Mouse (Mus musculus) gastrocnemius, adult 2 months (tissue): ENCODE data around the gene Naip1. TPM values are rescaled to one million over a fixed set of nuclear protein-coding genes. Genes with fewer than 3 reads are reported as not detected.
"Not testable (repeated sequence)": the region's sequence is repeated elsewhere in the genome, so short reads cannot be mapped to it uniquely, and the experiment has no call there.

Experiments used
- DNase-seq: peaks from one replicate; pipeline ENCODE4 v3.0.0; 2022
- H3K27ac ChIP-seq: fragments of 200-600 bp; 2 replicates; pipeline ENCODE4 v1.8.1; 2022; ENCODE audit warnings: mild to moderate bottlenecking
- H3K4me3 ChIP-seq: fragments of 200-600 bp; 2 replicates; pipeline ENCODE4 v1.8.1; 2022; ENCODE audit warnings: mild to moderate bottlenecking, moderate library complexity
- CTCF ChIP-seq: fragments of 200-600 bp; IDR thresholded peaks from 2 replicates; pipeline ENCODE4 v1.8.1; 2022; ENCODE audit warnings: antibody characterized with exemption, mild to moderate bottlenecking, moderate library complexity
- intact Hi-C: fragments of 180-260 bp; cut with DNase I; formaldehyde crosslinking; loops from one replicate; pipeline ENCODE4 v1.15.1; 2025
- total RNA-seq, 2 experiments: library from RNA; stranded (reverse); gene quantifications; 2 replicates each; pipeline ENCODE4 v1.2.3; 2021

Gene Naip1
- total RNA-seq, 2 experiments from 2014 or later: not detected

DNA sequence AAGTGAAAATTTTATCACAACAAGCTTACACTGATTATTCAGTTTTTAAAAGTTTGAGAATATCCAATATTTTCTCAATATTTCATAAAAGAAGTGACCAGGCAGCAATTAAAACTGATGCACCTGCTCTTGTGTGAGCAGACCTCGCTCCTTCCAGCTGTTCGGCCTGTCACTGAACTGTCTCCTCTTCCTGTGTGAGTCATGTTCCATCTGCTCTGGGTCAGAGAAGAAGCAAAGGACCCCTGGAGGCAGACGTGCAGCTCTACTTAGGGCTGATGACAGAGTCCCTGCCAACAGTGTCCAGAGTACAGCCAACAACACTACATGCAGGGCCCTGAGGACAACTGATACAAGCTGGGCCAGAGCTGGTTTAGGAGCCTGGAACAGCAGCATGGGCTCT, 12.6 kb downstream of the Naip1 start:
- intact Hi-C loops: no loop called here
- TF ChIP-seq CTCF: no peak

DNA sequence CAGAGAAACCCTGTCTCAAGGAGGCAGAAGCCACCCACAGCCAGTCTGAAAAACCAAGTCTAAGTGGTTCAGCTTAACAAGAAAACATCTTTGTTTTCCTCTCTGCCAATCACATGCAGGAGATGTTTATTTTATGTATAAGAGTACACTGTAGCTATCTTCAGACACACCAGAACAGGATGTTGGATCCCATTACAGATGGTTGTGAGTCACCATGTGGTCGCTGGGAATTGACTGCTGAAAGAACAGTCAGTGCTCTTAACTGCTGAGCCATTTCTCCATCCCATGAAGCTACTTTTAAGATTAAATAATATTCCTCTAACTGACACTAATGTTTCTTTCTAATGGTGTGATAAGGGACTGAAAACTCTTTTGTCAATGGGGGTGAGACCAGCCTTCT, 14.0 kb downstream of the Naip1 start:
- TF ChIP-seq CTCF: no peak
- no peak for DNase-seq
- Histone ChIP-seq H3K27ac (no peak overlapping the region), H3K4me3 (no peak overlapping the region)
- intact Hi-C loops: no loop called here

More for the DNA sequence above, 12.6 kb downstream of the Naip1 start:
- no peak for DNase-seq
- H3K27ac ChIP-seq: no peak overlapping the region
- no peak overlapping the region for H3K4me3 ChIP-seq

DNA sequence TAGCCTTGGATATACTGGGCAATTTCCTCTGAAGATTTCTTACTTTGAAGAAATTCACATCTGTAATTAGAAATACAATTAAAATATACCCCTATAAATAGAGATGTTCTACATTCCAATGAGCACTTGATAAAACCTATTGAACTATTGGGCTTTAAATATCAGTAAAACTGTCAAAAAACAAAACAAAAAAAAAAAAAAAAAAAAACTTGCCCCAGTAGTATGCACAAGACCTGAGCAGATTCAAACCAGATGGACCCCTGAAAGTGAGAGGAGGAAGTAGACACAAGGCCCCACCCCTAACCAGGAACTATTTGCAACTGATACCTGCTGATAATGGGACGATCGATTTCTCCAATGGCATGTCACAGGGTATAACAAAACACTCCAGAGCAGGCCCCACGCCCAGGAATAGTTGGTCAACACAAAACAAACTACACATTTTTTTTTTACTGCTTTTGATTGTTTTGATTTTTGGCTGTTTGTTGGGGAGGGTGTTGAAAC, 15.3 kb downstream of the Naip1 start:
- no peak for TF ChIP-seq CTCF
- no peak overlapping the region for H3K4me3 ChIP-seq
- DNase-seq: no peak
- intact Hi-C loops: no loop called here
- no peak overlapping the region for H3K27ac ChIP-seq

DNA sequence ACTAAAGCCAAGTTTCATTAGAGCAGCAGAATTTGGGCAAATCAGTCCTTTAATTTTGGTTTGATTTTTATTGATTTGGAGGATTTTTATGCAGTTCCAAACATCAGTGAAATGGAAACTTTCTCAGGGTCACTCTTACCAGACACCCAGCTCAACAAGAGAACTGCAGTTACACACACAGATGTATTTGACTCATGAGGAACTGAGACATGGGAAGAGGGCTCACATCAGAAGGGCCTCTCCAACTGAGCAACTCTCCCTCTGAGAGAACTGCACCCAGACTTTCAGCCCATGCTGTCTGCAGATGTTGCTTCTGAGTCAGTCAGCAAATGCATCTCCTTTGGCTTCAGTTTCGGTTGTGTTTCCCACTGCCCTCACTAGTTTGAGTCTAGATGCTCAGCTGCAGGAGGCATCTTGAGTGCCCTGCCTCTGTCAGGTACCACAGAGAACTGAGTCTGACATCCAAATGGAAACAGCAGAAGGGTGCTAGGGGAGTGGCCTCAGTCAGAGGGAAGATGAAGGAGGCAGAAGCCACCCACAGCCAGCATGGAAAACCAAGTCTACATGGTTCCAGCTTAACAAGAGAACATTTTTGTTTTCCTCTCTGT, 16.0 kb downstream of the Naip1 start:
- H3K27ac ChIP-seq, H3K4me3 ChIP-seq, DNase-seq, intact Hi-C loops: not testable (repeated sequence)

DNA sequence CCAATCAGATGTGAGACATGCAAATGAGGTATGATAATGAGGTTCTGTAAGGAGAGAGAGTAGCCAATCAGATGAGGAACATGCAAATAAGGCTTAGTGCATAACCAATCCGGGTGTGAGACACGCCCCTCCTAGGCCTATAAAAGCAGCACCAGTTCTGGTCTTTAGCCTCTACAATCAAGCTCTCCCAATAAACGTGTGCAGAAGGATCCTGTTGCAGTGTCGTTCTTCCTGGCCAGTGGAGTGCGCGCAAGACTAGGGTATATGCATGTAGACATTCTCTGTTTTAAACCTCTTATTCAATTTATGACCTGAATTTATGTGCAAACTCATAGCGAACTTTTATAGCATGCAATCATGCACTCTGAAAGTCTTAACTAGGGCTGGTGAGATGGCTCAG, 32.7 kb downstream of the Naip1 start:
- not testable (repeated sequence) for DNase-seq

DNA sequence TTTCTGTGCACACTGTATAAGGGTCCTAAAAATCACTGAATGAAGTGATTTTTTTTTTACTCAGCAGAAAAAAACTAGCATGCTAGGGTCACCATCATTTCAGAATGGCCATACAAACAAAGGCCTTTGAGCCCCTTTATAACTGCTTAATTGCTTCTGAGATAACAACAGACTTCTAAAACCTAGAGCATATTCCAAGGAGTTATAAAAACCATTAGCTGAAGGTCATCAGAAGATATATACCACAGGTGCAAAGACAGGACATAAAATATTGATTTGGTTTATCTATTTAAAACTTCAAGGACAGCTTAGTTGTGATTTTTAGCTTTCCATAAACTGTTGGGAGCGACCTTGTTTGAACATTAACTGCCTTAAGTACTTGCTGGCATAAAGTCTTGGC, 38.2 kb downstream of the Naip1 start:
- no peak for DNase-seq
- TF ChIP-seq CTCF: no peak
- intact Hi-C loops: no loop called here

More for the DNA sequence above, 32.7 kb downstream of the Naip1 start:
- H3K27ac ChIP-seq, intact Hi-C loops, H3K4me3 ChIP-seq: not testable (repeated sequence)

DNA sequence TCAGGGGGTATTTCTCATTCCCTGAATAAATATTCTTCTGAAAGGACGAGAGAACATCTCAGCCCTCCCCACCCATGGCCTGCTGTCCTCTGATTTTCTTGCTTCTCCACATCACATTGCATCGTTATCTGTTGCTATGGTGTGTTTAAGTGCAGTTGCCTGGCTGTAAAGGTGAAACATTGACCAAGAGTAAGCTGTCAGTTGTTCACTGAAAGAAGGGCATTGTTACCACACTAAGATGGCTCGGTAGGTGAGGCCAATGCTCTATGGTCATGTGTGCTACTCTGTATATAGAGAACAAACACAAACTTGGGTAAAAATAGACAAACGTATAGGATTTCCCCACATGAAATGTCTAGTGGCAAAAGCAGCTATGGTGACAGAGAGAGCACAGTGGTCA, 42.8 kb downstream of the Naip1 start:
- intact Hi-C loops: no loop called here
- Histone ChIP-seq H3K4me3 (no peak overlapping the region), H3K27ac (no peak overlapping the region)
- no peak for DNase-seq
- no peak for TF ChIP-seq CTCF

More for the DNA sequence above, 38.2 kb downstream of the Naip1 start:
- Histone ChIP-seq H3K27ac (no peak overlapping the region), H3K4me3 (no peak overlapping the region)

DNA sequence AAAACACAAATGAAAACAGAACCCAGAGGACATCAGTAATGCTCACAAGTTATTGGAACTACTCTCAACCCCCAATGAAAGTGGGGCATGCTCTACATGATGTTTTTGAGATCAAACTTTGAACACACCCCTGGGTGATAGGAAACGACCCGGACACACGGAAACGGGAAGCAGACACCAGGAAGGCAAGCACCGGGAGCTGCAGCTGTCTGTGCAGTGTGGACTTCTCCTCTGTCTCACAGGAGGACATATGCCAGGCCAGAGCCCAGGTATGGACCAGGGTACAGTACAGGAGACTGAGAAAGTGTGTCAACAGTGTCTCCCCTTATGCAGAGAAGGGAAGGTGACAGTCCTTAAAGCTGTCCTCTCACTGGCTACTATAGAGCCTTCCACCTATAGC, 43.5 kb downstream of the Naip1 start:
- no peak for DNase-seq
- H3K27ac ChIP-seq: no peak overlapping the region
- intact Hi-C loops: no loop called here
- no peak for TF ChIP-seq CTCF
- no peak overlapping the region for H3K4me3 ChIP-seq

DNA sequence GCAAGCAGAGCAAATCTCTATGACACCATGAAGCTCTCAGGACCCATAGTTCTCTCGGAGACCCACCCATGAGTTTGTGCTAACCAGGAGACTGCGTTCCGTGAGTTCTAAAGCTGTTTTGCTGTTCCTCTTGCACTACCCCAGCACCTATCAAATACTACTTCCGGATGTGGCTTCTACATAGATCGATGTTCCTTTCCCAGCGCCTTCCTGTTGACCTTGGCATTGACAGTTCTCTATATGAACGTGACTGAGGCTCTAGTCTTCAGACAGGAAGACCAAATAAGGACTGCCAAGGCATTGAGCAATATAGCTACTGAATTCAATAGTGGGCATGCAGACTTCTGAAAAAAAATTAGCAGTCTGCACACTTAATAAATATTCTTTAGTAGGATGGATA, 44.4 kb downstream of the Naip1 start:
- no peak for DNase-seq
- TF ChIP-seq CTCF: no peak
- intact Hi-C loops: no loop called here
- H3K27ac ChIP-seq: no peak overlapping the region
- H3K4me3 ChIP-seq: no peak overlapping the region

DNA sequence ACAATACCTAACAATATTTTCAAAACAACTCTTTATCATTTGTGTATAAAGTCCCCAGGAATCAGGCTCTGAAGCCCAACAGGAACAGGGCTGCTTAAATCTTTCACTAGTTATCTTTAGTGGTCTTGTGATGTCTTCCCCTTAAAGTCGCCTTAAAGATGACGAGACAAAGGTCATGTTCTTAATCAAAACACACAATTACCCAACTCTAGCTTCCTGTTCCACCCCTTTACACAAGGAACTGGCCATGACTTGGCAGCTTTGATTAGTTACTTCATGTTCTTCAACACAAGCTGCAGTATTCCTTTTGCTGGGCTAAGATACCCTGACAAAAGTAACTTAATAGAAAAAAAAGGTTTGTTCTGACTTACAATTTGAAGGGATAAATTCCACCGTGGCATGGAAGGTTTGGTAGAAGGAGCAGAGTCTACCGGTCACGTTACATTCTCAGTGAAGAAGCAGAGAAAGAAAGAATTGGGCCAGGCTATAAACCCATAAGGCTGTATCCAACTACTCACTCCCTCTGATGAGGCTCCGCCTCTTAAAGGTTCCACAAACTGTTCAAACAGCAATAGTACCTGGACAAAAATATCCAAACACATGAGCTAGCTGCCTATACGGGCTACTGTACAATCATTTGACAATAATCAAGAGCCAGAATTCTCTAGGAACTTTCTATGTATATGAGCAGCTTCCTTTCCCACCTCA, 49.6 kb downstream of the Naip1 start:
- H3K27ac ChIP-seq, intact Hi-C loops, H3K4me3 ChIP-seq, DNase-seq: not testable (repeated sequence)

DNA sequence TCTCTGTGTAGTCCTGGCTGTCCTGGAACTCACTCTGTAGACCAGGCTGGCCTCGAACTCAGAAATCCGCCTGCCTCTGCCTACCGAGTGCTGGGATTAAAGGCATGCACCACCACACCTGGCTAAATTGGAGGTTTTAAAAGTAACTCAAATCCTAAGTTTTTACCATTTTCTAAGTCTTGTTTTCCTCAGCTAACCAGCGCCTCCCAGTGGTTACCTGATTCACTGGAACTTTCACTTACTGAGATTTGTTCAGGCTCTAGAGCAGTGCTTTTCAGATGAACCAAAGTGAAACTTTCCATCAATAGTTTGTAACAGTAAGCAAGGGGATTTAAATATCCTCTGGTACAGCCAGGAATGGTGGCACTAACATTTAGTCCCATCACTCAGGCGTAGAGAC, 61.6 kb downstream of the Naip1 start:
- intact Hi-C loops, H3K27ac ChIP-seq, H3K4me3 ChIP-seq, DNase-seq: not testable (repeated sequence)
- TF ChIP-seq CTCF: peak; percentile 15; the same call in 1 of the 2 replicates

DNA sequence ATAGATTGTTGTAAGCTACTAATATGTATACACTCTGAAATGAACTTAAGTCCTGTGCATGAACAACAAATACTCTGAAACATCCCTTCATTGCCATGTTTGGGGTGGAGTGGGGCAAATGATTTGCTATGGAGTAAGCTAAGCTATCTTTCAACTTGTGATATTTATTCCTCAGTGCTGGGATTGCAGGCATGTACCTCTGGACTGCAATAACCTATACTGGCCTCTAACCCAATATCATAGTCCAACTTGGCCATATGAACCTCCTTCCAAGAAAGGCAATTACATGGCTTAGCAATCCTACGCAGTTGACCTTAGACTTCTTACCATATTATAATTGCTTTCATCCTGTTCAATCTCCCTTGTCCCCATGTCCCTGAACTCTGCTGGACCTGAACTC, 82.1 kb downstream of the Naip1 start:
- H3K27ac ChIP-seq: no peak overlapping the region
- no peak for TF ChIP-seq CTCF
- intact Hi-C loops: no loop called here
- no peak for DNase-seq
- no peak overlapping the region for H3K4me3 ChIP-seq

Other genes starting within 250 kb of the Naip1 start
- under 1 TPM in 1 of 2 experiments, not detected in 1; 0.06 TPM for gene Naip5, start 206.5 kb downstream of the Naip1 start, total RNA-seq
- gene Naip6, start 135.2 kb downstream of the Naip1 start, total RNA-seq: under 1 TPM; 0.03 to 0.08 TPM
- gene Gtf2h2, start 39.7 kb upstream of the Naip1 start, total RNA-seq: 10 to 100 TPM; 20.7 to 22.4 TPM
- gene Ocln, start 99.8 kb upstream of the Naip1 start, total RNA-seq: under 1 TPM in 1 of 2 experiments, not detected in 1; 0.15 TPM
- under 1 TPM; 0.51 to 0.64 TPM for gene Marveld2, start 164.1 kb upstream of the Naip1 start, total RNA-seq
- 10 to 100 TPM; 67.2 to 80.7 TPM for gene Ak6, start 198.1 kb upstream of the Naip1 start, total RNA-seq
- 10 to 100 TPM; 11.4 to 13.7 TPM for gene Rad17, start 198.2 kb upstream of the Naip1 start, total RNA-seq
- 1 to 10 TPM in 1 of 2 experiments, under 1 TPM in 1; 0.56 to 7.4 TPM for gene Taf9, start 198.7 kb upstream of the Naip1 start, total RNA-seq
- gene Ccdc125, start 216.8 kb upstream of the Naip1 start, total RNA-seq: under 1 TPM; 0.15 to 0.17 TPM